Mouse (Mus musculus): ENCODE results near the gene Atp6v1g2. TPM values are rescaled to one million over a fixed set of nuclear protein-coding genes. Genes with fewer than 3 reads are reported as not detected.
A peak's percentile ranks its signal among the peaks of the same experiment; 100 is the strongest.

Atp6v1g2 gene
- polyA plus RNA-seq, 1 experiment from 2014 or later: 78.1 TPM

GRCm38 (mm10) chr17:35245731-35246623, 12.5 kb downstream of the Atp6v1g2 start:
- H3K27ac ChIP-seq (replicated peaks; ENCODE audit: low read depth, low read length): no peak overlapping the region
- H3K36me3 ChIP-seq (ENCODE audit: control insufficient read depth, insufficient read depth, low read length): peaks cover 81% of the 10 kb centered on the region
- WGBS: 80% methylated on average over 15 of the region's 15 CpGs
- peak overlapping the region; percentile 95 for H3K4me2 ChIP-seq (ENCODE audit: low read length)
- no peak overlapping the region for H3K9ac ChIP-seq (replicated peaks; ENCODE audit: low read length)
- H3K9me3 ChIP-seq (ENCODE audit: control insufficient read depth, low read length): no peaks in the 10 kb centered on the region
- ATAC-seq (ENCODE audit: low FRiP score, low TSS enrichment): no peak
- peaks cover 27% of the 10 kb centered on the region for H3K4me1 ChIP-seq (ENCODE audit: control insufficient read depth, insufficient read depth, low read length)
- no peaks in the 10 kb centered on the region for H3K27me3 ChIP-seq (ENCODE audit: control insufficient read depth, insufficient read depth, low read length)
- peak; percentile 61 for DNase-seq
- peak overlapping the region; percentile 16; the same call in 1 of the 2 replicates for H3K4me3 ChIP-seq (replicated peaks; ENCODE audit: low read depth, low read length)

DNA sequence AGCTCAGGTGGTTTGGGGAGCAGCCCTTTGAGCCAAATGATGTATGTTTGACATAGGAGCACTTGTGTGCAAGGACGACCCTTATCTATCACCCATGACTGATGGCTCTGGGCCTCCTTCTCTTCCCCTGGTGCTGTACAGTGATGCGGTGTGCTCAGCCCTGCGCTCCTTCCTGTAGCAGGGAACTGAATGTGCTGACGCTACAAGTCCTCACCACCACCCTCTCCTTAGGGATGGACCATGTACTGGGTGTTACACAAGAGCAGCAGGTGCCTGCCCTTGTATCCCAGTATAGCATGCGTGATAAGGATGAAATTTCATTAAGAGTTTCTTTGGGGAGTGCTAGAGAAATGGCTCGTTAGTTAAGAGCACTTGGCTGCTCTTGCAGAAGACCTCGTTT, 13.7 kb downstream of the Atp6v1g2 start:
- H3K36me3 ChIP-seq (ENCODE audit: control insufficient read depth, insufficient read depth, low read length): peaks cover 93% of the 10 kb centered on the region
- H3K27ac ChIP-seq (replicated peaks; ENCODE audit: low read depth, low read length): no peak overlapping the region
- no peak for DNase-seq
- 93% methylated on average over 7 of the region's 7 CpGs for WGBS
- no peak overlapping the region for H3K4me2 ChIP-seq (ENCODE audit: low read length)
- no peak overlapping the region for H3K4me3 ChIP-seq (replicated peaks; ENCODE audit: low read depth, low read length)
- no peaks in the 10 kb centered on the region for H3K9me3 ChIP-seq (ENCODE audit: control insufficient read depth, low read length)
- no peak for ATAC-seq (ENCODE audit: low FRiP score, low TSS enrichment)
- no peak overlapping the region for H3K9ac ChIP-seq (replicated peaks; ENCODE audit: low read length)
- no peaks in the 10 kb centered on the region for H3K27me3 ChIP-seq (ENCODE audit: control insufficient read depth, insufficient read depth, low read length)
- peaks cover 27% of the 10 kb centered on the region for H3K4me1 ChIP-seq (ENCODE audit: control insufficient read depth, insufficient read depth, low read length)

DNA sequence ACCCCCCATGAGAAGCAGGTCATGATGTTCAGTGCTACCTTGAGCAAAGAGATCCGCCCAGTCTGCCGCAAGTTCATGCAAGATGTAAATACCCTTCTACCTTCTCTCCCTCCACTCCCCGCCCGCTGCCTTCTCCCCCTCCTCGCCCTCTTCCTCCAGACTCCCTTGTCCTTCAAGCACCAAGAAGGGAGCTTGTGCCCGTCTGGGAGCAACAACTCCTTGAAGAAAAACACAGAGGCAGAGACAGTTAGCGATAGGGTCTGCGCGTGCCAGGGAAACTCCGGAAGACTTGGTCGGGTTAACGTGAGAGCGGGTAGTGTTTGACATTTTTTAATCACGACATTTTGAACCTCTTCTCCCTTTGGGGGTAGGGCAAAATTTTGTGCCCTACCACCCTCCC, 15.5 kb downstream of the Atp6v1g2 start:
- no peaks in the 10 kb centered on the region for H3K27me3 ChIP-seq (ENCODE audit: control insufficient read depth, insufficient read depth, low read length)
- 92% methylated on average over 14 of the region's 14 CpGs for WGBS
- H3K4me1 ChIP-seq (ENCODE audit: control insufficient read depth, insufficient read depth, low read length): peaks cover 20% of the 10 kb centered on the region
- no peak for DNase-seq
- H3K9ac ChIP-seq (replicated peaks; ENCODE audit: low read length): no peak overlapping the region
- ATAC-seq (ENCODE audit: low FRiP score, low TSS enrichment): no peak
- peaks cover 100% of the 10 kb centered on the region for H3K36me3 ChIP-seq (ENCODE audit: control insufficient read depth, insufficient read depth, low read length)
- no peak overlapping the region for H3K4me3 ChIP-seq (replicated peaks; ENCODE audit: low read depth, low read length)
- H3K9me3 ChIP-seq (ENCODE audit: control insufficient read depth, low read length): no peaks in the 10 kb centered on the region
- H3K4me2 ChIP-seq (ENCODE audit: low read length): no peak overlapping the region
- no peak overlapping the region for H3K27ac ChIP-seq (replicated peaks; ENCODE audit: low read depth, low read length)

DNA sequence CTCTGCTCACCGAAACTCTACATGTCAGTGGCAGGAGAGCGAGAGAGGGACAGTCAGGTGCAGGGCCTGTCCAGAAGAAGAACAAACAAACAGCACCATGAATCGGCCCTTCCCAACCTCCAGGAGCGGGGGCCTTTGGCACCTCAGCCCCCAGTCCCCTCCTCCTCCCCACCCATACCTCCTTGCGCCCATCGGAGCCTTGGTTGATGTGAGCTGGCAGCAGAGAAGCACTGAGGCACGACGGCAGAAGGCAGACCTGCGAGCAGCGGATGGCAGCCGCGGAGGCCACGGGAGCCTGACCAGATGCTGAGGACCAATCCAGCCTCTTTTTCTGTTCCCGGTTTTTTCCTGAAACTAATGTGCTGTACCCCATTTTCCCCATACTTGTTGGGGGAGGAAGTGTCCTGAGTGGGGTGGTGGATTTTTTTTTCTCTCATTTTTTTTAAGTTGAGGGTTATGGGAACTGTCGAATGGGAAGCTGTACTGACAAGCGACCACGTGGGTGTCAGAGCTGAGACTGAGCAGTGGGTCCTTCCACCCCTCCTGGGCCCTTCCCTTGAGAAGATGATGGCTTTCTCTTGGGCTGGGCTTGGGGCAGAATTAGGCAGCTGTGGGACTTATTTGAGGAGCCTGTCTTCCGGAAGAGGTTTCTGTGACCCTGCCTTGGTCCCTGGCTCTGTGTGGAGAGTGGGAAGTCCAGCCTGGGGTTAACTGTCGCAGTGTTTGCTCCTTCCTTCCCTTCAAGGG, 16.2 kb downstream of the Atp6v1g2 start:
- no peak overlapping the region for H3K27ac ChIP-seq (replicated peaks; ENCODE audit: low read depth, low read length)
- DNase-seq: no peak

DNA sequence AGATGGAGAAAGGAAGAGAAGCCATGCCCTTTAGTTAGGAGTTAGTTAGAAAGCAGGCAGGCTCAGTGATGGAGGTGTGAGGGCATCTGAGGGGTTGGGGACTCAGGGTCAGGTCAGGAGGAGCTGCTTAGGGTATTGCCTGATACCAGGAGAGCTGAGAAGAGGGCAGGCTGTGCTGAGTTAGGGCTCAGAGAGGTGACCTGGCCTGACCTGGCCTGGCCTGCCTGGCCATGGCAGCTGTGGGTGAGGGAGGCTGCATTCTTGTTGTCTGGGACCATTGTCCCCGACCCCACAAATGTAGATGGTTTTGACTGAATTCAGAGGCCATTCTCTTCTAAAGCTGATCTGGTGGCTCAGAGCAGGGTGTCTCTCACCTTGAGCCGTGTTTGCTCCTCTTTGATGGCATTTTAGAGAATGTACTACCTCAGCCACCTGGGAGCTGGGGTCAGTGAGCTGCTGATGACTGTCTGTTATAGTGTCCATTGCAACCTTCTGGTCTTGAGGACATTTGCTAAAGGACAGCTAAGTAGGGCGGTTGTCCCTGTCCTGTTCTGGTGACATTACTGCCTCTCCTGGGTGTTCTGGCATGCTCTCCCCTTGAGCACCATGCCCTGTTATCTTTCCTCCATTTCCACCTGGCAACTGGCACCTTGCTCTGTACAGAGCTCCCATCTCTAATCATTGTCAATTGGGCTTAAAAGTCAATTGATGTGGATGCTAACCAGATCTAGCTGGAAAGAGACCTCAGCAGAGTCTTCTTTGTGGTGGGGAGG, 17.1 kb downstream of the Atp6v1g2 start:
- Histone ChIP-seq H3K9me3 (ENCODE audit: control insufficient read depth, low read length) (no peaks in the 10 kb centered on the region), H3K4me3 (replicated peaks; ENCODE audit: low read depth, low read length) (no peak overlapping the region), H3K27me3 (ENCODE audit: control insufficient read depth, insufficient read depth, low read length) (no peaks in the 10 kb centered on the region), H3K9ac (replicated peaks; ENCODE audit: low read length) (no peak overlapping the region), H3K27ac (replicated peaks; ENCODE audit: low read depth, low read length) (no peak overlapping the region), H3K4me2 (ENCODE audit: low read length) (no peak overlapping the region), H3K36me3 (ENCODE audit: control insufficient read depth, insufficient read depth, low read length) (peaks cover 88% of the 10 kb centered on the region), H3K4me1 (ENCODE audit: control insufficient read depth, insufficient read depth, low read length) (peaks cover 4% of the 10 kb centered on the region)
- WGBS: 96% methylated on average over 3 of the region's 3 CpGs
- DNase-seq: no peak
- no peak for ATAC-seq (ENCODE audit: low FRiP score, low TSS enrichment)

More for the DNA sequence above, 16.2 kb downstream of the Atp6v1g2 start:
- no peak for ATAC-seq (ENCODE audit: low FRiP score, low TSS enrichment)
- no peak overlapping the region for H3K9ac ChIP-seq (replicated peaks; ENCODE audit: low read length)
- no peaks in the 10 kb centered on the region for H3K9me3 ChIP-seq (ENCODE audit: control insufficient read depth, low read length)
- no peaks in the 10 kb centered on the region for H3K27me3 ChIP-seq (ENCODE audit: control insufficient read depth, insufficient read depth, low read length)
- no peak overlapping the region for H3K4me2 ChIP-seq (ENCODE audit: low read length)
- peaks cover 13% of the 10 kb centered on the region for H3K4me1 ChIP-seq (ENCODE audit: control insufficient read depth, insufficient read depth, low read length)
- peaks cover 97% of the 10 kb centered on the region for H3K36me3 ChIP-seq (ENCODE audit: control insufficient read depth, insufficient read depth, low read length)
- WGBS: 82% methylated on average over 19 of the region's 19 CpGs
- H3K4me3 ChIP-seq (replicated peaks; ENCODE audit: low read depth, low read length): no peak overlapping the region

DNA sequence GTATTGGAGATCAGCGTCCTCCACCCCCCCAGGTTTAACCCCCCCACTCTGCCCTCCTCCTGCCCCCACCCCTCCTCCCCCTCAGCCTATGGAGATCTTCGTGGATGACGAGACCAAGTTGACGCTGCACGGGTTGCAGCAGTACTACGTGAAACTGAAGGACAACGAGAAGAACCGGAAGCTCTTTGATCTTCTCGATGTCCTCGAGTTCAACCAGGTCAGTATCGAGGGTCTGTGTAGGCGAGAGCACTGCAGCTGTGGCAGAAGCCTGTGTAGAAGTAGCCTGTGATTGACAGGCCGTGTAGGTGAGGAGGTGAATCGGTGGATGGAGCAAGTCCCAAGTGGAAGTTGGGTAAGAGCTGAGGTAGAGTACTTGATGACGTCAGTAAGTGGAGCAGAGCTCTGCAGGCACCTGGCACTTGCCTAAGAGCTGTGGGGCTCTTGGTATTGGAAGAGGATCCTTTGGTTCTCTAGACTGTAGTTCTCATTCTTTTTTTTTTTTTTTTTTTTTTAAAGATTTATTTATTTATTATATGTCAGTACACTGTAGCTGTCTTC, 17.8 kb downstream of the Atp6v1g2 start:
- Histone ChIP-seq H3K4me3 (replicated peaks; ENCODE audit: low read depth, low read length) (no peak overlapping the region), H3K27ac (replicated peaks; ENCODE audit: low read depth, low read length) (no peak overlapping the region), H3K4me2 (ENCODE audit: low read length) (no peak overlapping the region), H3K9me3 (ENCODE audit: control insufficient read depth, low read length) (no peaks in the 10 kb centered on the region), H3K27me3 (ENCODE audit: control insufficient read depth, insufficient read depth, low read length) (no peaks in the 10 kb centered on the region), H3K36me3 (ENCODE audit: control insufficient read depth, insufficient read depth, low read length) (peaks cover 81% of the 10 kb centered on the region), H3K9ac (replicated peaks; ENCODE audit: low read length) (no peak overlapping the region), H3K4me1 (ENCODE audit: control insufficient read depth, insufficient read depth, low read length) (no peaks in the 10 kb centered on the region)
- no peak for DNase-seq
- ATAC-seq (ENCODE audit: low FRiP score, low TSS enrichment): no peak
- WGBS: 86% methylated on average over 15 of the region's 15 CpGs

DNA sequence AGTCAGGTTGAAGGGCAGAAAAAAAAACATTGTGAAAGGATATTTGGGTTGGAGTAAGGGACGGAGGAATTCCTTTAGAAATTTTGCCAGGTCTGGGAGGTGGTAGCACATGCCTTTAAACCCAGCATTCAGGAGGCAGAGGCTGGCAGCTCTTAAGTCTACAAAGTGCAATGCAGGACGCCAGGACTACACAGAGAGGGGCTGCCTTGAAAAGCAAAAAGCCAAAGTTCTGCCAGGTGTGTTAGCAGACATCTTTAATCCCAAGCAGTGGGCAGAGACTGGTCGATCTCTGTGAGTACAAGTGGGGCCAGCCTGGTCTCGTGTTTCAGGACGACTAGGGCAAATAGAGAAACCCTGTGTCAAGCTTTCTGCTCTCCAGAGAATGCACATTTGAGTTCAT, 18.5 kb downstream of the Atp6v1g2 start:
- ATAC-seq (ENCODE audit: low FRiP score, low TSS enrichment) (no peak), DNase-seq (no peak)
- Histone ChIP-seq H3K4me3 (replicated peaks; ENCODE audit: low read depth, low read length) (no peak overlapping the region), H3K4me1 (ENCODE audit: control insufficient read depth, insufficient read depth, low read length) (no peaks in the 10 kb centered on the region), H3K27me3 (ENCODE audit: control insufficient read depth, insufficient read depth, low read length) (no peaks in the 10 kb centered on the region), H3K4me2 (ENCODE audit: low read length) (no peak overlapping the region), H3K9me3 (ENCODE audit: control insufficient read depth, low read length) (no peaks in the 10 kb centered on the region), H3K36me3 (ENCODE audit: control insufficient read depth, insufficient read depth, low read length) (peaks cover 73% of the 10 kb centered on the region), H3K27ac (replicated peaks; ENCODE audit: low read depth, low read length) (no peak overlapping the region), H3K9ac (replicated peaks; ENCODE audit: low read length) (no peak overlapping the region)
- 77% methylated on average over 5 of the region's 5 CpGs for WGBS

- Histone ChIP-seq H3K9ac (replicated peaks; ENCODE audit: low read length) (no peak overlapping the region), H3K9me3 (ENCODE audit: control insufficient read depth, low read length) (no peaks in the 10 kb centered on the region), H3K27ac (replicated peaks; ENCODE audit: low read depth, low read length) (no peak overlapping the region), H3K4me2 (ENCODE audit: low read length) (no peak overlapping the region), H3K4me1 (ENCODE audit: control insufficient read depth, insufficient read depth, low read length) (no peaks in the 10 kb centered on the region), H3K36me3 (ENCODE audit: control insufficient read depth, insufficient read depth, low read length) (peaks cover 66% of the 10 kb centered on the region), H3K4me3 (replicated peaks; ENCODE audit: low read depth, low read length) (no peak overlapping the region), H3K27me3 (ENCODE audit: control insufficient read depth, insufficient read depth, low read length) (no peaks in the 10 kb centered on the region)
- WGBS: 87% methylated on average over 18 of the region's 18 CpGs
- no peak for ATAC-seq (ENCODE audit: low FRiP score, low TSS enrichment)
- no peak for DNase-seq
Measured at GRCm38 (mm10) chr17:35252619-35253292, 19.3 kb downstream of the Atp6v1g2 start.
